Comparison of ENCODE assay signal across 29 mouse cellular contexts in genomic region chr17:56499229-56499628, GRCm38 (mm10). TPM values are rescaled to one million over a fixed set of nuclear protein-coding genes. Genes with fewer than 3 reads are reported as not detected.
"Had no signal": no experiment of that assay in that cellular context is flagged by ENCODE, and none has a peak within 500 bp of the region (broad histone marks: within the 10 kb centered on the region; RNA-seq: fewer than 3 reads in every experiment).

No protein-coding gene starts in this region.

- DNase-seq: kidney, adult 2 months; kidney, postnatal 36 days; layer of hippocampus, postnatal 36 days; liver, postnatal 0 days; lung, embryonic 14.5 days; thymus, adult 18-20 months; thymus, postnatal 36 days had no signal

- H3K4me2 ChIP-seq: lung, embryonic 14.5 days had no signal

- H3K27ac ChIP-seq: kidney, postnatal 0 days; left cerebral cortex, adult 2 months; liver, embryonic 14.5 days; macrophage had no signal

- ATAC-seq: liver, postnatal 0 days; lung, postnatal 0 days; midbrain, embryonic 16.5 days had no signal

- H3K9ac ChIP-seq: liver, embryonic 14.5 days; liver, postnatal 0 days; lung, embryonic 14.5 days had no signal

- H3K4me3 ChIP-seq: left cerebral cortex, adult 2 months; myocyte had no signal

RNA-seq across cellular contexts. Expression of gene Znrf4, which starts 13.0 kb away (rescaled TPM):
- total RNA-seq: layer of hippocampus, adult 8-10 months; layer of hippocampus, postnatal 10 days; layer of hippocampus, postnatal 36 days; left cerebral cortex, adult 2 months; left cerebral cortex, postnatal 10 days; left cerebral cortex, postnatal 36 days; liver, adult 2 months; megakaryocyte, adult 5-6 weeks; monocyte, adult 5-6 weeks had no signal
- polyA plus RNA-seq: kidney, embryonic 14.5 days; kidney, postnatal 0 days; limb, embryonic 11.5 days; limb, embryonic 14.5 days; liver, adult 2 months; liver, embryonic 14.5 days; liver, postnatal 0 days; lung, embryonic 14.5 days; lung, postnatal 0 days; macrophage; midbrain, embryonic 16.5 days; myocyte; neural tube, embryonic 11.5 days; small intestine, adult 2 months; spleen, adult 2 months; stomach, embryonic 16.5 days; urinary bladder, adult 2 months had no signal

RNA-seq across cellular contexts. Expression of gene Gm20219, which starts 55.0 kb away (rescaled TPM):
- total RNA-seq: liver, adult 2 months had no signal
